Mouse (Mus musculus) liver, embryonic 13.5 days (tissue): ENCODE results near the gene Fkbp10. TPM values are rescaled to one million over a fixed set of nuclear protein-coding genes. Genes with fewer than 3 reads are reported as not detected.
A peak's percentile ranks its signal among the peaks of the same experiment; 100 is the strongest.

ENCODE experiments used
- ATAC-seq: fragments of 200-750 bp; cut with Nextera tagmentation; 2 replicates; pipeline ENCODE4 v1.8.0; 2017; ENCODE audit warnings: low read depth, mild to moderate bottlenecking, moderate number of reproducible peaks, moderate library complexity
- DNase-seq: peaks from one replicate; pipeline ENCODE4 v3.0.0; 2022
- H3K27ac ChIP-seq: fragments of 300-500 bp; sonication (generic); 2 replicates; pipeline ENCODE4 v1.5.1; 2015; ENCODE audit warnings: moderate library complexity, mild to moderate bottlenecking, inconsistent platforms
- H3K27me3 ChIP-seq: fragments of 300-500 bp; sonication (generic); 2 replicates; pipeline ENCODE4 v1.6.1; 2015; ENCODE audit warnings: mild to moderate bottlenecking, inconsistent platforms
- H3K36me3 ChIP-seq: fragments of 300-500 bp; sonication (generic); 2 replicates; pipeline ENCODE4 v1.6.1; 2015; ENCODE audit warnings: mild to moderate bottlenecking, inconsistent platforms
- H3K4me1 ChIP-seq: fragments of 300-500 bp; sonication (generic); replicated peaks from 2 replicates; pipeline ENCODE4 v1.6.1; 2015; ENCODE audit warnings: inconsistent platforms
- H3K4me2 ChIP-seq: fragments of 300-500 bp; sonication (generic); 2 replicates; pipeline ENCODE4 v1.6.1; 2015; ENCODE audit warnings: inconsistent platforms, mild to moderate bottlenecking, moderate library complexity
- H3K4me3 ChIP-seq: fragments of 300-500 bp; sonication (generic); replicated peaks from 2 replicates; pipeline ENCODE4 v1.5.1; 2015; ENCODE audit warnings: mild to moderate bottlenecking, inconsistent platforms
- H3K9ac ChIP-seq: fragments of 300-500 bp; sonication (generic); 2 replicates; pipeline ENCODE4 v1.6.1; 2015; ENCODE audit warnings: mild to moderate bottlenecking, inconsistent platforms
- H3K9me3 ChIP-seq: fragments of 300-500 bp; sonication (generic); replicated peaks from 2 replicates; pipeline ENCODE4 v1.6.1; 2016; ENCODE audit warnings: inconsistent platforms
- WGBS: fragments of 180-500 bp; shearing (Covaris S2); methylation state at CpG from one replicate; pipeline ENCODE4 v1.1.7; 2015; ENCODE audit not compliant: insufficient replicate concordance; 5-methylcytosine and 5-hydroxymethylcytosine counted together
- polyA plus RNA-seq: library from polyadenylated mRNA; unstranded; fragments of >200 nt; fragmentation: Nextera tagmentation; extraction: Ambion mirVana; gene quantifications from 2 replicates; pipeline ENCODE4 v1.2.1, GENCODE M21; 2015

Fkbp10 gene
- polyA plus RNA-seq: 11.8 and 13.1 TPM in 2 replicates

DNA sequence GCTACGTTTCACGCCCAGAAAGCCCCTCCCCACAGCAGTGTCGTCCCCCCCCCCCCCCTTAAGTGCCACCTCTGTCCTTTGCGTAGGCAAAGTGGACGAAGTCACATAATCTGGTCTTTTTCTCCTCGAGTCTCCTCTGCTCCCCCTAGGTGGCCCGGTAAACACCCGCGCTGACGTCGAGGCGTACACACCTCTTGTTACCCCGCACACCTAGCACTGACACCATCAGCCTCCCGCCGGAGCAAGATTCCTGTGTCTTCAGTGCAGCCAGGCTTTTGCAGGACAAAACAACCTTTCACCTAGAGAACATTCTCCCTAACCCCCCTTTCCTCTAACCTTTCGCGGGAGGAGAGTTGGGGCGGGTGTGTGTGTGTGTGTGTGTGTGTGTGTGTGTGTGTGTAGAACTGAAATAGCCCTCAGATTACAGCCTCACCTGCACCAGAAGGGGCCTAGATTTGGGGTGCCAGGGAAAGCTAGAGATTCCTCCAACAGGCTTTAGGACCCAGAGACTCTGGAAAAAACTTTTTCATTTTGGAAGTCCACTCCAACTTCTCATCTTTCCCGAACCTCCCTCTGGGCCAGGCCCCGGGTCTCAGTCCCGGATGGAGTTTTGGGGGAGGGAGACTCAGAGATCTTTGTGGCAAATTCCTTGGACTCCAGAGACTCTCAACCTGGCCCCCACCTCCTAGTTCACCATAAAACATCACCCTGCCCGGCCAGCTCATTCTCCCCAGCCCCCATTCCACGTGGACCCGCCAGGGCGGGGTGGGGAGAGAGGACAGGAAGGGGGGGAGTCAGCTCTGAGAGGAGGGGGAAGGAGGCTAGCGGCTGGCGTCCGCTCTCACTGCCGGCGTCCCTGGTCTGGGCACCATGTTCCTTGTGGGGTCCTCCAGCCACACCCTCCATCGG lies at the start of gene Fkbp10:
TSS of gene Fkbp10 (plus strand) at position 784 of the 909 bp plus-strand sequence.
- H3K36me3 ChIP-seq: no peaks in the 10 kb centered on the region
- H3K9ac ChIP-seq: peak within 1 kb of the TSS; percentile 55
- DNase-seq (no peak), ATAC-seq (peak; percentile 37)
- no peaks in the 10 kb centered on the region for H3K9me3 ChIP-seq
- H3K4me3 ChIP-seq: peak within 1 kb of the TSS; percentile 58
- H3K27me3 ChIP-seq: peaks cover 48% of the 10 kb centered on the region
- peaks cover 18% of the 10 kb centered on the region for H3K4me1 ChIP-seq
- 2% methylated on average over 30 of the region's 31 CpGs for WGBS
- peak within 1 kb of the TSS; percentile 65 for H3K4me2 ChIP-seq
- H3K27ac ChIP-seq: peak within 1 kb of the TSS; percentile 39

DNA sequence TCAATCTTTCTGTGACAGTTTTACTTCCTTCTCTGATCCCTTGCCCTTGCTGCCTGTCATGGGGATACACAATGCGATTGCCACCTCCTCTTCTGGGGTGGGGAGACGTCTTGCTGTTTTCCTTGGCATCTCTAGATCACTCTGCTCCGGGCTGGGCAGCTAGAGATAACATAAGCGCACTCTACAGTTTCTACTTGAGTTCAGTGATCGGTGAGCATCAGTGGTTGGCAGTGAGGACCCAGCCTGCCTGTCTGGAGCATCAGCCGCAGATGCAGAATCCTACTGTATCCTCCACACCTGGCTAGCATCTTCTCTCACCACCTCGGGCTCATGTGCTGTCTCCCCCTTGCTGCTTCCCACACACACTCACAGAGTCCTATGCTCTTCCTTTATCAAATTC lies 46.4 kb upstream of the Fkbp10 start:
- Histone ChIP-seq H3K27me3 (peaks cover 2% of the 10 kb centered on the region; the same call in 1 of the 2 replicates), H3K27ac (no peak overlapping the region), H3K4me3 (no peak overlapping the region), H3K4me2 (no peak overlapping the region), H3K9me3 (no peaks in the 10 kb centered on the region), H3K36me3 (peaks cover 20% of the 10 kb centered on the region), H3K9ac (no peak overlapping the region), H3K4me1 (no peaks in the 10 kb centered on the region)
- no peak for ATAC-seq
- WGBS: 60% methylated on average over 7 of the region's 7 CpGs
- DNase-seq: no peak

DNA sequence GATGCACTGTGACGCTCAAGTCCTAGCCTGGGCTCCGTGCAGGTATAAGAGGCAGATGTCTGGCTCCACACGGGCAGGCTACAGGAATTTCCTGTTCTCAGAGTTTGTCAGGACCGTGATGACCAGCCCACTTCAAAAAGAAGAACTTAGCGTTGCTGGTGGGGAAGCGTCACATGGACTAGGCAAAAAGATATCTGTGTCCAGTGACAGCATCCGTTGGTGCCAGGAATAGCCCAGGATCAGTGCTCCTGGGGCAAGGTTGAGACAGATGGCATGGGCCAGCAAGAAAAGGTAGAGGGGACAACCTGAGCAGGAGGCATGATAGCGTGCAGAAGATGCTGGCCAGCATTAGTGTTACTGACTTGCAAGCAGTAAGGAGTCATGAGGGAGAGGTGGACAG lies 45.7 kb upstream of the Fkbp10 start:
- Histone ChIP-seq H3K9me3 (no peaks in the 10 kb centered on the region), H3K36me3 (peaks cover 22% of the 10 kb centered on the region), H3K27ac (no peak overlapping the region), H3K9ac (no peak overlapping the region), H3K4me2 (no peak overlapping the region), H3K4me3 (no peak overlapping the region), H3K27me3 (no peaks in the 10 kb centered on the region), H3K4me1 (no peaks in the 10 kb centered on the region)
- DNase-seq (no peak), ATAC-seq (no peak)
- 30% methylated on average over 8 of the region's 8 CpGs for WGBS

DNA sequence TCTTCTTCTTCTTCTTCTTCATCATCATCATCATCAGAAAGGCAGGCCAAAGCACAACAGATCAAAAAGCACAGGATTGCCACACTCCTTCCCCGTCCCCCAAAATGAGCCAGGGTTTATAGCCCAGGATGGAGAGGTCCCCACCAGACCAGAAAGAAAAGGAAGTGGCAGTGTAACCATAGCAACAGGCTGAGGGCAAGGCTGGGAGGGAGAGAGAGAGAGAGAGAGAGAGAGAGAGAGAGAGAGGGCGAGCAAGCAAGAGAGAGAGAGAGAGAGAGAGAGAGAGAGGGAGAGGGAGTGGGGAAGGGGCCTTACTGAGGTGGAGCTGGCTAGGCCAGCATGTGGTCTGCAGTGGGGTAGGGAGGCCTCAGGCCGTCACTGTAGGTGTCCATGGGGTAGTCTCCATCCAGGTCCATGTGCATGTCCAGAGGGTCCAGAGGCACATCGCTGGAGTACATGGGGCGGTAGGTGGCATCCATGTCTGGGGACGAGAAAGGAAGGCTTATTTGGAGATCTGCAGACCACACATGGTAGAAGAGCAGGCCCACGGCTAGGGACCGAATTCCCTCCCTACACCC lies 43.4 kb upstream of the Fkbp10 start:
- H3K27ac ChIP-seq: no peak overlapping the region
- H3K36me3 ChIP-seq: peaks cover 38% of the 10 kb centered on the region
- no peak overlapping the region for H3K4me3 ChIP-seq
- no peaks in the 10 kb centered on the region for H3K4me1 ChIP-seq
- H3K9ac ChIP-seq: no peak overlapping the region
- no peaks in the 10 kb centered on the region for H3K27me3 ChIP-seq
- no peak overlapping the region for H3K4me2 ChIP-seq
- no peaks in the 10 kb centered on the region for H3K9me3 ChIP-seq
- ATAC-seq: no peak; the same call in 1 of the 2 replicates
- no peak for DNase-seq
- 63% methylated on average over 8 of the region's 8 CpGs for WGBS

DNA sequence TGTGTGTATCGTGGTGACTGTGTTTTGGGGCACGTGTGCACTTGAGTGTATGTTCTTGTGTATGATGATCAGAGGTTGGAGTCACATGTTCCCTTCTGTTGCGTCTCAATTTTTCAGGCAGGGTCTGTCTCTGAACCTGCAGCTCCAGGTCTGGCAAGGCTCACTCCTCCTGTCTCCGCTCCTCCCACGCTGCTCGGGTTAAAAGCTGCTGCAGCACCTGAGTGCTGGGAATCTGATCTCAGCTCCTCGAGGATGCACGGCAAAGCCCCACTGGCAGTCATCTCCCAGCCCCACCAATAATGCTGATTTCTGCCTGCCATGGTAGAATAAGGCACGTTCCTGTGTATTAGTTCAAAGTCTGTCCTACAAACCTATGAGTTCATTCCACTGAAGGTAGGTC lies 40.4 kb upstream of the Fkbp10 start:
- no peaks in the 10 kb centered on the region for H3K4me1 ChIP-seq
- no peak overlapping the region for H3K27ac ChIP-seq
- peaks cover 55% of the 10 kb centered on the region for H3K36me3 ChIP-seq
- no peak overlapping the region for H3K4me3 ChIP-seq
- no peak overlapping the region for H3K9ac ChIP-seq
- no peaks in the 10 kb centered on the region for H3K9me3 ChIP-seq
- DNase-seq: no peak
- no peaks in the 10 kb centered on the region for H3K27me3 ChIP-seq
- 79% methylated on average over 9 of the region's 9 CpGs for WGBS
- ATAC-seq: no peak
- H3K4me2 ChIP-seq: no peak overlapping the region

DNA sequence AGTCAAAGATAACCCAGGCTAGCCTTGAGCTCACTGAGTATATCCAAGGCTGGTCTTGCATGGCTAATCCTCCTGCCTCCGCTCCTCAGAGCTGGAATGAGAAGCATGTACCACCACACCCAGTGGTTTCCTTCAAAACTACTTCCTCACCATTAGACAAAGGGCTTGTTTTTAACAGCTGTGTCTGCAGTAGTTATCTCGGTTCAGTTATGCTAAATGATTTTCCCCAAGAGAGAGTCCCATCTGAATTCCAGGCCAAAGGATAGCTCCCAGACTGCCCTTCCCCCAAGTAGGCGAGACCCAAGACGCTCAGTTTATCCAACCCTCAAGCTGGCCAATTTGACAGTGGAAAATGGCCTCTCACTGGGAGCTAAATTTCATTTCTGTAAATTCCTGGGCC lies 39.5 kb upstream of the Fkbp10 start:
- no peaks in the 10 kb centered on the region for H3K9me3 ChIP-seq
- no peaks in the 10 kb centered on the region for H3K27me3 ChIP-seq
- H3K4me3 ChIP-seq: no peak overlapping the region
- peaks cover 57% of the 10 kb centered on the region for H3K36me3 ChIP-seq
- H3K9ac ChIP-seq: no peak overlapping the region
- 60% methylated on average over 4 of the region's 4 CpGs for WGBS
- ATAC-seq (no peak), DNase-seq (no peak)
- no peak overlapping the region for H3K4me2 ChIP-seq
- no peaks in the 10 kb centered on the region for H3K4me1 ChIP-seq
- H3K27ac ChIP-seq: no peak overlapping the region

DNA sequence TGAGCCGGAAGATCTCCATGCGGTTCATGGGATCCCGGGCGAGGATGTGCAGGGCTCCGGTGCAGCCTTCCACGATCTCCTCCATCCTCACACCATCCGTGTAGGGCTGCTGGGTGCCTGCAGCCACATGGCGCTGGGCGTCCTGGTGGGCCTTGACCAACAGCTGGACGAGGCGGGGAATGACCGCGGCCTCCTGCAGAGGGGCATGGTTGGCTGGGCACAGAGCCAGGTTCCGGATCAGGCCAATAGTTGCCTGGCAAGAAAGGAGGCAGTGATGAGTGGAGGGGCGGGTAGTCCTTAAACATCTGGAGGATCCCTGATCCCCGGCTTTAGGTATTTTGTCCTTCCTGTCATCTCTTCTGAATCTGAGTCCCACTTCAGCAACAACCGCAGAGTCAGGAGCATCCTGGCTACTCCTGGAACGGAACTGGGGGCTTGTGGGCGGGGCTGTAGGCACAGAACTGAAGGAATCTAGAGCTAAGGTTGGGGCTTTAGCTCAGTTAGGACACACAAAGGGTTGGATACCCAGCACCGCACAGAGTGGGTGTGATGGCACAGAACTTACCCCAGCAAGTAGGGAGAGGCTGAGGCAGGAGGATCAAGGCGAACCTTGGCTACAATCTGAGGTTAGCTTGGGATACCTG lies 38.6 kb upstream of the Fkbp10 start:
- H3K9ac ChIP-seq: no peak overlapping the region
- no peak overlapping the region for H3K27ac ChIP-seq
- no peaks in the 10 kb centered on the region for H3K9me3 ChIP-seq
- H3K27me3 ChIP-seq: no peaks in the 10 kb centered on the region
- no peaks in the 10 kb centered on the region for H3K4me1 ChIP-seq
- no peak for ATAC-seq
- H3K36me3 ChIP-seq: peaks cover 54% of the 10 kb centered on the region
- no peak for DNase-seq
- H3K4me3 ChIP-seq: no peak overlapping the region
- 85% methylated on average over 21 of the region's 21 CpGs for WGBS
- no peak overlapping the region for H3K4me2 ChIP-seq

DNA sequence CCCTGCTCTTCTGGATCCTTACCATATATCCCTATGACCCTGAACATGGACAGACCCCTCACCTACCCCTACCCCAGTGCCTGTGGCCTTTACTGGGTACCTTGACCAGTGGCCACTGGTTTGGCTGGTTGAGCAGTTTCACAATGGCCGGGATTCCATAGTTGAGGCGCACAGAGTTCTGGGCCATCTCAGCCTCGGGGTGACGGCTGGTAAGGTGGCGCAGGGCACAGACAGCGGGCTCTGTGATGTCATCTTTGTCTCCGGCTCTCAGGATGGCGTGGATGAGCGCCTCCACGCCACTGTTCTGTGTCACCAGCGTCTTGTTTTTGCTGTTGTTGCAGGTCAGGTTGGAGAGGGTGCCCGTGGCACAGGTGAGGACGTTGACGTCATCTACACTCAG lies 37.5 kb upstream of the Fkbp10 start:
- no peaks in the 10 kb centered on the region for H3K4me1 ChIP-seq
- 80% methylated on average over 14 of the region's 14 CpGs for WGBS
- H3K9me3 ChIP-seq: no peaks in the 10 kb centered on the region
- ATAC-seq (no peak), DNase-seq (no peak)
- H3K27me3 ChIP-seq: no peaks in the 10 kb centered on the region
- H3K4me3 ChIP-seq: no peak overlapping the region
- H3K9ac ChIP-seq: no peak overlapping the region
- peaks cover 48% of the 10 kb centered on the region for H3K36me3 ChIP-seq
- no peak overlapping the region for H3K4me2 ChIP-seq
- no peak overlapping the region for H3K27ac ChIP-seq

DNA sequence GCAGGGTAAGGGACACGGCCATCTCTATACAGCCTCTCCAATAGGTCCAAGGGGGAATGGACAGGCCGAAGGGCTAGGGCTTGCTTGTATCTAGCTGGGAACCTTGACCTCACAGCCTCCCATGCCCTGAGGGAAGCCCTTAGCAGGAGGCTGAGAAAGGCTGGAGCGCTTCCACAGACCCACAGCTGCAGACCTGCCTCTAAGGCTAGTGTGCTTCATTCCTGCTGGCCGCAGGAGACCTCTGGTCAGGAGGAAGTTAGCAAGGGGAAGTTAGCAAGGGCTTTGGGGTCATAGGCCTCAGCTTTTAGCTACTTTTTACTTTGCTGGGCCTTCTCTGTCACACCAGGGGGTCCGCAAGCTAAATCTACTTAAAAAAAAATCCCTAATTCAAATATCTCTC lies 37.1 kb upstream of the Fkbp10 start:
- Histone ChIP-seq H3K4me2 (no peak overlapping the region), H3K4me3 (no peak overlapping the region), H3K27me3 (no peaks in the 10 kb centered on the region), H3K9ac (no peak overlapping the region), H3K9me3 (no peaks in the 10 kb centered on the region), H3K36me3 (peaks cover 52% of the 10 kb centered on the region), H3K4me1 (no peaks in the 10 kb centered on the region), H3K27ac (no peak overlapping the region)
- WGBS: 77% methylated on average over 5 of the region's 5 CpGs
- DNase-seq: no peak
- ATAC-seq: no peak

DNA sequence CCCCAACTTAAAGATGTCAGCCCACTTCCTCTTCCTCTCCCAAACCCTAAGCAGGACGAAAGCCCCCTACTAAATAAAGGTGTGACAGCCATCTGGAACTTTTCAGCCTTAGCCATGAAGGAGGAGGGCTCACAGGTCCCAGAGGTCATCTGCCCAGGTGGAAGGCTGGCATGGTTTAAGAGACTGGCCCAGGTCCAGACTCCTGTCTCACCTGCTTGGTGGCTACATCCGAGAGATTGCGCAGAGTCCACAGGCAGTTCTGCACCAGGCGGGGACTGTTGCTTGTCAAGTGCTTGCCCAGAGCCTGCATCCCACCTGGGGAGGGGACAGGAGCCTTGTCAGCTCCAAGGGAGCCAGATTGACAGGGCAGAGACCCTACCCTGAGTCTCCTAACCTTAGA lies 36.2 kb upstream of the Fkbp10 start:
- Histone ChIP-seq H3K4me2 (no peak overlapping the region), H3K4me3 (no peak overlapping the region), H3K4me1 (no peaks in the 10 kb centered on the region), H3K9ac (no peak overlapping the region), H3K27me3 (no peaks in the 10 kb centered on the region), H3K36me3 (peaks cover 50% of the 10 kb centered on the region), H3K9me3 (no peaks in the 10 kb centered on the region), H3K27ac (no peak overlapping the region)
- WGBS: 72% methylated on average over 4 of the region's 4 CpGs
- DNase-seq (no peak), ATAC-seq (no peak)

DNA sequence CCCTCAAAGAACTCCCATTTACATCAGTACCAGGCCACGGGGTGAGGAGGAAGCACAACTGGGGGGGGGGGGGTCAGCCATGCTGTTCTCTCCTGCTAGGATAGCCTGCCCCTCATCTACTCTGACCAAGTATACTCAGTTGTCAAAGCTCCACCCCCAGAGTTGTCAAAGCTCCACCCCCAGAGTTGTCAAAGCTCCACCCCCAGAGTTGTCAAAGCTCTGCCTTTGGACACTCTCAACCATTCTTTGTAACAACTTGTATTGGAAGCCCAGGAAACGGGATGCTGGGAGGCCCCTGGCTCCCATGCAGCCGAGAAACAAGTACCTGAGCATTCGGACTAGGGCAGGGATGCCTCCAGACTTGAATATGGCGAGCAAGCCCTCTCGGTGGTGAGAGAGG lies 32.8 kb upstream of the Fkbp10 start:
- Histone ChIP-seq H3K9me3 (no peaks in the 10 kb centered on the region), H3K4me2 (no peak overlapping the region), H3K9ac (no peak overlapping the region), H3K4me1 (peaks cover 10% of the 10 kb centered on the region), H3K27me3 (no peaks in the 10 kb centered on the region), H3K4me3 (no peak overlapping the region), H3K27ac (no peak overlapping the region), H3K36me3 (peaks cover 30% of the 10 kb centered on the region)
- no peak for DNase-seq
- ATAC-seq: no peak
- 70% methylated on average over 6 of the region's 6 CpGs for WGBS
